Mouse (Mus musculus) liver, embryonic 12.5 days (tissue): ENCODE results near the gene Armc7. TPM values are rescaled to one million over a fixed set of nuclear protein-coding genes. Genes with fewer than 3 reads are reported as not detected.
A peak's percentile ranks its signal among the peaks of the same experiment; 100 is the strongest.
"Not testable (repeated sequence)": the region's sequence is repeated elsewhere in the genome, so short reads cannot be mapped to it uniquely, and the experiment has no call there.

ENCODE experiments used
- ATAC-seq: fragments of 200-750 bp; cut with Nextera tagmentation; 2 replicates; pipeline ENCODE4 v1.8.0; 2017; ENCODE audit warnings: moderate number of reproducible peaks, mild to moderate bottlenecking, moderate library complexity
- H3K27ac ChIP-seq: fragments of 300-500 bp; sonication (generic); 2 replicates; pipeline ENCODE4 v1.5.1; 2016; ENCODE audit warnings: mild to moderate bottlenecking
- H3K27me3 ChIP-seq: fragments of 300-500 bp; sonication (generic); replicated peaks from 2 replicates; pipeline ENCODE4 v1.6.1; 2016; ENCODE audit warnings: mild to moderate bottlenecking, moderate library complexity
- H3K36me3 ChIP-seq: fragments of 300-500 bp; sonication (generic); 2 replicates; pipeline ENCODE4 v1.6.1; 2016; ENCODE audit warnings: mild to moderate bottlenecking, moderate library complexity
- H3K4me1 ChIP-seq: fragments of 300-500 bp; sonication (generic); 2 replicates; pipeline ENCODE4 v1.6.1; 2016
- H3K4me2 ChIP-seq: fragments of 300-500 bp; sonication (generic); 2 replicates; pipeline ENCODE4 v1.6.1; 2016; ENCODE audit warnings: mild to moderate bottlenecking, moderate library complexity
- H3K4me3 ChIP-seq: fragments of 300-500 bp; sonication (generic); 2 replicates; pipeline ENCODE4 v1.5.1; 2016; ENCODE audit warnings: mild to moderate bottlenecking, moderate library complexity
- H3K9ac ChIP-seq: fragments of 300-500 bp; sonication (generic); 2 replicates; pipeline ENCODE4 v1.6.1; 2016; ENCODE audit warnings: mild to moderate bottlenecking, moderate library complexity
- H3K9me3 ChIP-seq: fragments of 300-500 bp; sonication (generic); replicated peaks from 2 replicates; pipeline ENCODE4 v1.6.1; 2016; ENCODE audit warnings: mild to moderate bottlenecking, moderate library complexity
- WGBS: fragments of 180-500 bp; shearing (Covaris S2); methylation state at CpG from one replicate; pipeline ENCODE4 v1.1.7; 2016; ENCODE audit not compliant: insufficient replicate concordance; 5-methylcytosine and 5-hydroxymethylcytosine counted together
- polyA plus RNA-seq: library from polyadenylated mRNA; unstranded; fragments of >200 nt; fragmentation: Nextera tagmentation; extraction: Ambion mirVana; gene quantifications from 2 replicates; pipeline ENCODE4 v1.2.1, GENCODE M21; 2016

Gene Armc7
- polyA plus RNA-seq, 1 experiment from 2014 or later: 4.2 TPM

- ATAC-seq: no peak
- H3K4me1 ChIP-seq: peaks cover 8% of the 10 kb centered on the region
- WGBS: 72% methylated on average over 9 of the region's 9 CpGs
Observed at GRCm38 (mm10) chr11:115518693-115519092, 43.2 kb downstream of the Armc7 start.

GRCm38 (mm10) chr11:115519581-115519980 lies 44.1 kb downstream of the Armc7 start:
- Histone ChIP-seq H3K9ac (no peak overlapping the region), H3K4me3 (no peak overlapping the region), H3K27me3 (no peaks in the 10 kb centered on the region), H3K27ac (no peak overlapping the region), H3K9me3 (no peaks in the 10 kb centered on the region), H3K4me1 (peaks cover 6% of the 10 kb centered on the region), H3K36me3 (peaks cover 25% of the 10 kb centered on the region), H3K4me2 (no peak overlapping the region)
- ATAC-seq: no peak
- WGBS: 68% methylated on average over 3 of the region's 3 CpGs

More at GRCm38 (mm10) chr11:115518693-115519092, 43.2 kb downstream of the Armc7 start:
- Histone ChIP-seq H3K9ac (no peak overlapping the region), H3K27ac (no peak overlapping the region), H3K9me3 (no peaks in the 10 kb centered on the region), H3K36me3 (peaks cover 16% of the 10 kb centered on the region), H3K4me3 (no peak overlapping the region), H3K4me2 (no peak overlapping the region), H3K27me3 (no peaks in the 10 kb centered on the region)

- Histone ChIP-seq H3K27ac (no peak overlapping the region), H3K36me3 (peaks cover 31% of the 10 kb centered on the region)
- 79% methylated on average over 2 of the region's 2 CpGs for WGBS
Observed at GRCm38 (mm10) chr11:115520218-115520617, 44.8 kb downstream of the Armc7 start.

GRCm38 (mm10) chr11:115521080-115521479 lies 45.6 kb downstream of the Armc7 start:
- Histone ChIP-seq H3K27ac (no peak overlapping the region), H3K36me3 (peaks cover 40% of the 10 kb centered on the region), H3K27me3 (no peaks in the 10 kb centered on the region), H3K4me1 (0 out of 2 replicates have a peak, but pooled peaks cover 7% of the 10 kb centered on the region), H3K4me2 (no peak overlapping the region), H3K4me3 (no peak overlapping the region), H3K9me3 (no peaks in the 10 kb centered on the region), H3K9ac (no peak overlapping the region)
- WGBS: 78% methylated on average over 4 of the region's 4 CpGs
- ATAC-seq: no peak

More at GRCm38 (mm10) chr11:115520218-115520617, 44.8 kb downstream of the Armc7 start:
- Histone ChIP-seq H3K4me3 (no peak overlapping the region), H3K9me3 (no peaks in the 10 kb centered on the region), H3K9ac (no peak overlapping the region), H3K4me2 (no peak overlapping the region), H3K27me3 (no peaks in the 10 kb centered on the region), H3K4me1 (peaks cover 3% of the 10 kb centered on the region)
- no peak for ATAC-seq

GRCm38 (mm10) chr11:115522238-115522637 lies 46.8 kb downstream of the Armc7 start:
- peaks cover 51% of the 10 kb centered on the region for H3K36me3 ChIP-seq
- H3K27ac ChIP-seq: no peak overlapping the region
- H3K4me3 ChIP-seq: no peak overlapping the region
- no peaks in the 10 kb centered on the region for H3K9me3 ChIP-seq
- ATAC-seq: no peak
- H3K4me1 ChIP-seq: 0 out of 2 replicates have a peak, but pooled peaks cover 9% of the 10 kb centered on the region
- 86% methylated on average over 2 of the region's 2 CpGs for WGBS
- H3K4me2 ChIP-seq: no peak overlapping the region
- no peaks in the 10 kb centered on the region for H3K27me3 ChIP-seq
- no peak overlapping the region for H3K9ac ChIP-seq

- Histone ChIP-seq H3K4me3 (no peak overlapping the region), H3K27me3 (no peaks in the 10 kb centered on the region), H3K4me1 (0 out of 2 replicates have a peak, but pooled peaks cover 9% of the 10 kb centered on the region), H3K9me3 (no peaks in the 10 kb centered on the region), H3K27ac (no peak overlapping the region), H3K9ac (no peak overlapping the region), H3K36me3 (peaks cover 56% of the 10 kb centered on the region), H3K4me2 (no peak overlapping the region)
- no peak for ATAC-seq
- WGBS: 83% methylated on average over 2 of the region's 2 CpGs
Observed at GRCm38 (mm10) chr11:115522703-115523102, 47.2 kb downstream of the Armc7 start.

- H3K9me3 ChIP-seq, H3K4me2 ChIP-seq, H3K27ac ChIP-seq, H3K4me3 ChIP-seq, H3K4me1 ChIP-seq, ATAC-seq, H3K9ac ChIP-seq, H3K27me3 ChIP-seq: not testable (repeated sequence)
- 70% methylated on average over 3 of the region's 3 CpGs for WGBS
- peaks cover 92% of the 10 kb centered on the region for H3K36me3 ChIP-seq
Observed at GRCm38 (mm10) chr11:115526446-115526845, 51.0 kb downstream of the Armc7 start.

GRCm38 (mm10) chr11:115534759-115535371 lies 59.4 kb downstream of the Armc7 start:
- peaks cover 49% of the 10 kb centered on the region for H3K36me3 ChIP-seq

GRCm38 (mm10) chr11:115535401-115536037 lies 60.1 kb downstream of the Armc7 start:
- under 1% methylated on average over 73 of the region's 84 CpGs for WGBS
- H3K9me3 ChIP-seq: no peaks in the 10 kb centered on the region
- H3K27ac ChIP-seq: peak overlapping the region; percentile 100

More at GRCm38 (mm10) chr11:115534759-115535371, 59.4 kb downstream of the Armc7 start:
- peak overlapping the region; percentile 99 for H3K9ac ChIP-seq
- H3K27me3 ChIP-seq: no peaks in the 10 kb centered on the region
- no peak for ATAC-seq
- H3K9me3 ChIP-seq: no peaks in the 10 kb centered on the region
- H3K4me2 ChIP-seq: peak overlapping the region; percentile 86
- peak overlapping the region; percentile 100 for H3K27ac ChIP-seq
- peak overlapping the region; percentile 96 for H3K4me3 ChIP-seq
- peaks cover 38% of the 10 kb centered on the region for H3K4me1 ChIP-seq
- WGBS: 8% methylated on average over 11 of the region's 11 CpGs

GRCm38 (mm10) chr11:115536038-115536681 lies 60.7 kb downstream of the Armc7 start, which contains the start of gene Sumo2:
Sumo2 (minus strand) TSS chr11:115536276.
- WGBS: 2% methylated on average over 33 of the region's 70 CpGs
- Histone ChIP-seq H3K36me3 (peaks cover 36% of the 10 kb centered on the region), H3K9ac (peak within 1 kb of the TSS; percentile 99), H3K27me3 (no peaks in the 10 kb centered on the region), H3K4me1 (peaks cover 38% of the 10 kb centered on the region), H3K27ac (peak within 1 kb of the TSS; percentile 100), H3K4me2 (peak within 1 kb of the TSS; percentile 86), H3K9me3 (no peaks in the 10 kb centered on the region), H3K4me3 (peak within 1 kb of the TSS; percentile 96)
- peak; percentile 88 for ATAC-seq

More at GRCm38 (mm10) chr11:115535401-115536037, 60.1 kb downstream of the Armc7 start:
- peak; percentile 73 for ATAC-seq
- Histone ChIP-seq H3K36me3 (peaks cover 42% of the 10 kb centered on the region), H3K4me2 (peak overlapping the region; percentile 86), H3K4me3 (peak overlapping the region; percentile 96), H3K9ac (peak overlapping the region; percentile 99), H3K27me3 (no peaks in the 10 kb centered on the region), H3K4me1 (peaks cover 38% of the 10 kb centered on the region)

- Histone ChIP-seq H3K36me3 (peaks cover 28% of the 10 kb centered on the region), H3K9ac (no peak overlapping the region; the same call in 1 of the 2 replicates), H3K9me3 (no peaks in the 10 kb centered on the region), H3K27me3 (no peaks in the 10 kb centered on the region; the same call in 1 of the 2 replicates), H3K4me1 (peaks cover 38% of the 10 kb centered on the region), H3K4me2 (peak overlapping the region; percentile 86), H3K27ac (peak overlapping the region; percentile 100), H3K4me3 (peak overlapping the region; percentile 96; the same call in 1 of the 2 replicates)
- WGBS: 85% methylated on average over 10 of the region's 10 CpGs
- ATAC-seq: no peak
Observed at GRCm38 (mm10) chr11:115536856-115537568, 61.5 kb downstream of the Armc7 start.
